Mouse (Mus musculus) myocyte (in vitro differentiated cells): ENCODE results near the gene Paxx. TPM values are rescaled to one million over a fixed set of nuclear protein-coding genes. Genes with fewer than 3 reads are reported as not detected.

Experiments
- H3K27me3 ChIP-seq: one replicate; pipeline ENCODE4 v1.6.1; 2011; ENCODE audit not compliant: control insufficient read depth, insufficient read depth, insufficient read length
- H3K36me3 ChIP-seq: one replicate; pipeline ENCODE4 v1.6.1; 2011; ENCODE audit not compliant: control insufficient read depth, insufficient read depth
- H3K4me2 ChIP-seq: one replicate; pipeline ENCODE4 v1.6.1; 2011; ENCODE audit warnings: low read depth, control low read depth
- H3K4me3 ChIP-seq: one replicate; pipeline ENCODE4 v1.5.1; 2011; ENCODE audit warnings: mild to moderate bottlenecking, control low read depth, moderate library complexity
- H3K79me2 ChIP-seq: one replicate; pipeline ENCODE4 v1.6.1; 2011; ENCODE audit not compliant: control insufficient read depth, insufficient read depth
- H3ac ChIP-seq: one replicate; pipeline ENCODE4 v1.6.1; 2011; ENCODE audit not compliant: control insufficient read depth, insufficient read length
- CEBPB ChIP-seq: IDR thresholded peaks from 2 replicates; pipeline ENCODE4 v1.6.1; 2011; ENCODE audit warnings: mild to moderate bottlenecking, moderate library complexity; ENCODE audit not compliant: poor library complexity, insufficient read depth, severe bottlenecking
- E2F4 ChIP-seq: IDR thresholded peaks from one replicate; pipeline ENCODE4 v1.6.1; 2011; ENCODE audit warnings: mild to moderate bottlenecking, control low read depth, moderate library complexity; ENCODE audit not compliant: insufficient read depth
- MAX ChIP-seq: IDR thresholded peaks from one replicate; pipeline ENCODE4 v1.6.1; 2011; ENCODE audit warnings: low read depth, mild to moderate bottlenecking, control low read depth
- MYOD1 ChIP-seq, 3 experiments: IDR thresholded peaks; one replicate each; pipeline ENCODE4 v1.6.1; 2011; ENCODE audit warnings: control low read depth in 2 of 3, low read depth in 2 of 3, mild to moderate bottlenecking in 2 of 3, moderate library complexity in 1 of 3; ENCODE audit not compliant: insufficient read length in 2 of 3, control insufficient read depth in 1 of 3
- MYOG ChIP-seq, 3 experiments: IDR thresholded peaks; one replicate each; pipeline ENCODE4 v1.6.1; 2011; ENCODE audit warnings: control low read depth in 2 of 3, low read depth in 2 of 3, mild to moderate bottlenecking in 2 of 3; ENCODE audit not compliant: insufficient read length in 2 of 3, control insufficient read depth in 1 of 3, insufficient read depth in 1 of 3
- POLR2A ChIP-seq: IDR thresholded peaks from one replicate; pipeline ENCODE4 v1.6.1; 2011; ENCODE audit warnings: low read depth, mild to moderate bottlenecking, control low read depth, moderate library complexity; ENCODE audit not compliant: insufficient read length
- POLR2AphosphoS2 ChIP-seq: IDR thresholded peaks from one replicate; pipeline ENCODE4 v1.6.1; 2011; ENCODE audit warnings: low read depth, control low read depth; ENCODE audit not compliant: insufficient read length
- REST ChIP-seq: IDR thresholded peaks from one replicate; pipeline ENCODE4 v1.6.1; 2011; ENCODE audit warnings: mild to moderate bottlenecking, control low read depth, moderate library complexity; ENCODE audit not compliant: insufficient read depth, insufficient read length
- SRF ChIP-seq: IDR thresholded peaks from one replicate; pipeline ENCODE4 v1.6.1; 2011; ENCODE audit warnings: low read depth; ENCODE audit not compliant: control insufficient read depth, insufficient read length
- TCF12 ChIP-seq: IDR thresholded peaks from one replicate; pipeline ENCODE4 v1.6.1; 2011; ENCODE audit warnings: mild to moderate bottlenecking, control low read depth; ENCODE audit not compliant: poor library complexity, insufficient read depth, severe bottlenecking
- TCF3 ChIP-seq: IDR thresholded peaks from one replicate; pipeline ENCODE4 v1.6.1; 2011; ENCODE audit warnings: low read depth, control low read depth; ENCODE audit not compliant: insufficient read length
- USF1 ChIP-seq: IDR thresholded peaks from one replicate; pipeline ENCODE4 v1.6.1; 2011; ENCODE audit warnings: low read depth, mild to moderate bottlenecking, control low read depth, moderate library complexity
- polyA plus RNA-seq: library from polyadenylated mRNA; unstranded; fragments of >200 nt; fragmentation: generic; extraction: Trizol; gene quantifications from one replicate; pipeline ENCODE4 v1.2.1, GENCODE M21; 2012; ENCODE audit warnings: missing spikeins

The Paxx gene
- polyA plus RNA-seq, 1 experiment = 64.3 TPM

DNA sequence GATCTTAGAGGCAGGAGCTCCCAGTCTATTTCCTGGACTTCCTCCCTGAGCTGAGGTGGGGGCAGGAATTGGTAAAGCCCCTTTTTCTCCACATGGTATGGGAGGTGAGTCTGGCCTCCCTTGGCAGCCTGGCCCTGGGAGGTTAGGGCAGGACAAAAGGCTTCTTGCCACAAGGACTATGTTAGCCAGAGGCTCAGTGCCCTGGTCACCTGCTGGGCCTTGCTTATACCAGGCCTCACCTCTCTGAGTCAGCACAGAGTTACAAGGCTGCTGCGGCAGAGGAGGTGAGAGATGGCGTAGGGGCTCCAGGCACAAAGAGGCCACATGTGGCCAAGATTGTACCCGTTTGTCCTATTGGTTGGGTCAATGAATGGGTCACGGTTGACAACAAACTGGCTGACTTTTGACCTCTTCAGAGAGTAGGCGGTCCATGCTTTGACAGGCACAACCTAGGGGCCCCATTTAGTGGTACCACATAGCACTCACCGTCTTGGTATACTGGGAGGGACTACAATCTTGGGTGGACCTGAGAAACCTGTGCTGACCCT is 29.5 kb downstream of the Paxx start:
- no peak overlapping the region for H3K4me3 ChIP-seq
- no peak overlapping the region for H3K4me2 ChIP-seq
- no peak for TF ChIP-seq MAX
- no peak for TF ChIP-seq MYOG (IDR thresholded peaks at IDR 0.05; ENCODE audit: control insufficient read depth in 1 of 3, insufficient read depth in 1 of 3, insufficient read length in 2 of 3, low read depth in 2 of 3)
- no peak for TF ChIP-seq REST
- no peak for TF ChIP-seq TCF12
- TF ChIP-seq E2F4 = no peak
- TF ChIP-seq TCF3 = no peak
- no peak for TF ChIP-seq POLR2A
- no peak for TF ChIP-seq POLR2AphosphoS2
- TF ChIP-seq CEBPB = no peak
- no peaks in the 10 kb centered on the region for H3K36me3 ChIP-seq
- peaks cover 5% of the 10 kb centered on the region for H3K27me3 ChIP-seq
- H3K79me2 ChIP-seq = no peaks in the 10 kb centered on the region
- no peak overlapping the region for H3ac ChIP-seq

DNA sequence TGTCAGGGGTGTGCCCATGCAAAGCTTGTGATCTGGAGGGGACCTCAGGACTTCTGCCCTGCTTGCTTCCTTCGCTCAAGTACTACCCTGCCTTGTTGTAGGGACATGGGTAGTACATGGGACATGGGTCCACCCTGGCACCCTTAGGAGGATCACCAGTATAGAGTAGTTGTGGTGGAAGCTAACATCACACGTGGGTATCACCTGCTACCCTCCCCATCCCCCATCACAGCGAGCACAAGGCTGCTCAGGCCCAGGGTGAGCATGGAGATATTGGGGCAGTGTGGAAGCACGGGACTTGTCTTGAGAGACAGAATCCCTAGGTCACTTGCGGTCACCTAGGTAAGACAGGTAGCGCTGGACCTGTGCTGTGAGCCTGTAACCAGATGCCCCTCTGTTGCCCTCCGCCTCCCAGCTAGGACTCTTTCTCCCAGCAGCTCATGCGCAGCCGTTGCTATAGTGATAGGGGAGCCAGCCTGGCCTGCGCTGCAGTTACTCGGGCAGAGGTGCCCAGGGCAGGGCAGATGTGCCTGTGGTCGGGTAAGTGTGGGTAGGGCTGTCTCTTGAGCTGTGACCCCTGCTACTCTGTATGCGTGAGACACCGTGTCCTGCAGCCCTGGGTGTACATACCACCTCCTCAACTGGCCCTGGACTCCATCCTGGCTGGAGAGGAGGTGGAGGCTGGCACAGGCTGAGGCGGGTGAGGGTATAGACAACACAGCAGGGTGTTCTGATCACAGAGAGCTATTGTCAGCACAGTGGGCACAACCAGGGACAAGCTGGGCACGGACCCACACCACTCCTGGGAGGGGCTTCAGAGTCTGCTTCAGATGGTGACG is 30.3 kb downstream of the Paxx start:
- Histone ChIP-seq H3K27me3 (peaks cover 5% of the 10 kb centered on the region), H3K4me2 (no peak overlapping the region), H3ac (no peak overlapping the region), H3K36me3 (no peaks in the 10 kb centered on the region), H3K79me2 (no peaks in the 10 kb centered on the region), H3K4me3 (no peak overlapping the region)
- no peak for TF ChIP-seq CEBPB
- no peak for TF ChIP-seq MYOG (IDR thresholded peaks at IDR 0.05; ENCODE audit: control insufficient read depth in 1 of 3, insufficient read depth in 1 of 3, insufficient read length in 2 of 3, low read depth in 2 of 3)
- no peak for TF ChIP-seq TCF12
- no peak for TF ChIP-seq TCF3
- TF ChIP-seq POLR2A = no peak
- no peak for TF ChIP-seq MYOD1 (IDR thresholded peaks at IDR 0.05; ENCODE audit: control insufficient read depth in 1 of 3, insufficient read length in 2 of 3, low read depth in 2 of 3)
- no peak for TF ChIP-seq SRF
- TF ChIP-seq POLR2AphosphoS2 = no peak
- no peak for TF ChIP-seq MAX
- TF ChIP-seq USF1 = no peak
- no peak for TF ChIP-seq E2F4
- no peak for TF ChIP-seq REST

DNA sequence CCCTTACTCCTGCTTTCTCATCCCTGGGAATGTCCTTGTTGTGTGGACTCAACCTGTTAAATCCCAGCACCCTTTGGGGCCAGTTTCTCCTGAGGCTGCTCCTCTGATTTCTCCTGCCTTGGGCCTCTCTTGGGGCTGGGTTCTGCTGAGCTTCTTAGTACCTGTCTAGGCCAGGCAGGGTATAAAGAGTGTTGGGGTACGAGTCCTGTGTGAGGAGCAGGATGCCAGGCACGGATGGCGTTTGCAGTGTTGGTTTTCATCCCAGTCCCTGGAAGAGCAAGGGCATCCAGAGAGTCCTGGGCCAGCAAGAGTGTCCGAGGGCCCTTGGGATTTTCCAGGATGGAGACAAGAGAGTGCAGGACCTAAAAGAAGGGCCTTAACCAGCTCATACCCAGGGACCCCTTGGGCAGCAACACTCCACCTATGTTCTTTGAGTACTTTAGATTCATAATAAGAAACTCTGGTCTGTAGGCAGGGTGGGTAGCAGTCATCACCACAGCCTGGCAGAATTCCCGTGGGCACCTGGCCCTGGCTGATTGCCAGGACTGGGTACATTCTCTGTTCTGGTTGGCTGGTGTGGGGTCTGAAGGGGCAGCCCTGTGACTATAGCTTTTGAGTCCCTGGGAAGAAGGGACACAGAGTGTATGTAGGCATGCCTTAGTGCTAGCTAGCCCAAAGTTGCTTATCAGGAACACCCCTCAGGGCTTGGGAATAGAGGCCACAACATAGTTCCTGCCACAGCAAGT is 31.3 kb downstream of the Paxx start:
- Histone ChIP-seq H3K36me3 (no peaks in the 10 kb centered on the region), H3K27me3 (peaks cover 15% of the 10 kb centered on the region), H3K4me3 (peak overlapping the region; percentile 10), H3K4me2 (peak overlapping the region; percentile 86), H3K79me2 (no peaks in the 10 kb centered on the region), H3ac (peak overlapping the region; percentile 21)
- TF ChIP-seq MAX (no peak), REST (no peak), USF1 (no peak), TCF3 (no peak), POLR2AphosphoS2 (no peak), MYOD1 (IDR thresholded peaks at IDR 0.05; ENCODE audit: control insufficient read depth in 1 of 3, insufficient read length in 2 of 3, low read depth in 2 of 3) (no peak), E2F4 (no peak), MYOG (IDR thresholded peaks at IDR 0.05; ENCODE audit: control insufficient read depth in 1 of 3, insufficient read depth in 1 of 3, insufficient read length in 2 of 3, low read depth in 2 of 3) (no peak), POLR2A (no peak), TCF12 (no peak), SRF (no peak), CEBPB (no peak)

DNA sequence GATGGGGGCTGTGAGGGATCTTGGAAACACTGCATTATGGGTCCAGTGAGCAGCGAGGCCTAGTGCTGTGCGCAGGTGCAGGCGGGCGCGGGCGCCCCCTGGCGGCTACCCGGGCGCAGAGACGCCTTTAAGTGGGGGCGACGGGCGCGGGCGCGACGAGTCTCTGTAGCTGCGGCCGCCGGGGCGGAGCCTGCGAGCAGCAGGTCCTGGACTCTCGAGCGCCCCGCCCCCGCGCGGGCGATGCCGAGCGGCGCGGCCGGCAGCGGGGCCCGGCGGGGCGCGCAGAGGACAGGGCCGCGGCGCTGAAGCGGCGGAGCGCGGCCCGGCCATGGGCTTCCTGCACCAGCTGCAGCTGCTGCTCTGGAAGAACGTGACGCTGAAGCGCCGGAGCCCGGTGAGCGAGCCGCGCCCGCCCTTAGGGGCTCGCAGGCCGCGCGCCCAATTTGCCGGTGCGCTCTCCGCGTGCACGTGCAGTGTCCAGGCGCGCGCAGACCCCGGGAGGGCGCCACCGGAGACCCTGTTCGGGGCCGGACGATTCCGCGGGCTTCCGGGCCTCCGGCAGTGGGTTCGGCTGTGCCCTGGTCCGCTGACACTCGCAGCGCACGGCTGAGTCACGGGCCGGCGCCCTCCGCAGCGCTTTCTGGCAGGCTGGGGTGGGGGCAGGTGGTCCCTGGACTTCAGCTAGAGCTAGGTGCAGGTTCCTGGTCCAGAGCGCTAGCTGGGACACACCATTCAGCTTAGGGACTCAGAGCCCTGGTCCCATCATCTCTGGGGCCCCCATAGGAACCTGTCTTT is 32.3 kb downstream of the Paxx start, which contains the start of gene Abca2:
Abca2 (plus strand) TSS at position 262 of the 795 bp plus-strand sequence.
- TF ChIP-seq CEBPB (no peak), POLR2A (peak; percentile 45), MYOD1 (IDR thresholded peaks at IDR 0.05; ENCODE audit: control insufficient read depth in 1 of 3, insufficient read length in 2 of 3, low read depth in 2 of 3) (peak in 2 of 3 experiments; percentile 55 to 64), POLR2AphosphoS2 (peak; percentile 38), TCF12 (no peak), MYOG (IDR thresholded peaks at IDR 0.05; ENCODE audit: control insufficient read depth in 1 of 3, insufficient read depth in 1 of 3, insufficient read length in 2 of 3, low read depth in 2 of 3) (peak in 2 of 3 experiments; percentile 28 to 52)
- peak within 1 kb of the TSS; percentile 21 for H3ac ChIP-seq
- no peaks in the 10 kb centered on the region for H3K79me2 ChIP-seq
- H3K36me3 ChIP-seq = no peaks in the 10 kb centered on the region
- H3K4me3 ChIP-seq = peak within 1 kb of the TSS; percentile 10
- H3K27me3 ChIP-seq = peaks cover 15% of the 10 kb centered on the region
- peak within 1 kb of the TSS; percentile 86 for H3K4me2 ChIP-seq
